Mouse (Mus musculus) left cerebral cortex, postnatal 25 days (tissue): ENCODE results near the gene Fadd. TPM values are rescaled to one million over a fixed set of nuclear protein-coding genes. Genes with fewer than 3 reads are reported as not detected.

ENCODE experiments used
- DNase-seq, 2 experiments: peaks; one replicate each; pipeline ENCODE4 v3.0.0; 2022; ENCODE audit warnings: low spot score in 2 of 2, mixed read lengths in 1 of 2
- intact Hi-C: fragments of 180-260 bp; cut with DNase I; formaldehyde crosslinking; loops from one replicate; pipeline ENCODE4 v1.15.1; 2025
- total RNA-seq, 2 experiments: library from RNA; stranded (reverse); gene quantifications; 2 replicates each; pipeline ENCODE4 v1.2.3; 2021

The Fadd gene
- 1 to 10 TPM; 2.1 to 2.2 TPM for total RNA-seq

DNA sequence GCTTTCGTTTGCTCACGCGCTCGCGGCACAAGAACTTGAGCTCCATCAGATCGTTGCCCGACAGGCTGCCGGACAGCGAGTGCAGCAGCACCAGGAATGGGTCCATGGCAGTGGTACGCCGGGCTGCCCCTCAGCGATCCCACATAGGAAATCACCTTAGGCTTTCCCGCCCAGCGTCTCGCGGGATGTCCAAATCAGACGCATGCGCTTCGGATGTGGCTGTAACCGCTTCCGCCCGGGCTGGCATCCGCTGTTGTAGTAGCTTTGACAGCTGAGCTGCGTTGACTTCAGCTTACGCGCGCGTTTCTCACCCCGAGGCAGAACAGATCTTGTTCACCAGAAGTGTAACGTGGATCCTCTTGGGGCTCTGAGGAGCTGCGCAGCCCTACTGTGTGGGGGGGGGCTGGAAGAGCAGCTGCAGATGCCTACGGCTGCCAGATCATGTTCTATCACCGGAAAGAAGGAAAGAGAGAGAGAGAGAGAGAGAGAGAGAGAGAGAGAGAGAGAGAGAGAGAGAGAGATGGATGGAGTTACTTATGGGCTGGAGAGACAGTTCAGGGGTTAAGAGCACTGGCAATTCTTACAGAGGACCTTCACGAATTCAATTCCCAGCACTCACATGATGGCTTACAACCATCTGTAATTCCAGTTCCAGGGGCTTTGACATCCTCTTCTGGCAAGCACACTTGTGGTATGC is at the start of gene Fadd:
Gene Fadd (minus strand): TSS at position 180 of the 697 bp plus-strand sequence.
- DNase-seq, result peak; percentile 95 to 96
- intact Hi-C loops, result loop anchor here (10.0 kb wide), 1 partner anchor 508 kb away; no protein-coding TSS in a partner anchor

DNA sequence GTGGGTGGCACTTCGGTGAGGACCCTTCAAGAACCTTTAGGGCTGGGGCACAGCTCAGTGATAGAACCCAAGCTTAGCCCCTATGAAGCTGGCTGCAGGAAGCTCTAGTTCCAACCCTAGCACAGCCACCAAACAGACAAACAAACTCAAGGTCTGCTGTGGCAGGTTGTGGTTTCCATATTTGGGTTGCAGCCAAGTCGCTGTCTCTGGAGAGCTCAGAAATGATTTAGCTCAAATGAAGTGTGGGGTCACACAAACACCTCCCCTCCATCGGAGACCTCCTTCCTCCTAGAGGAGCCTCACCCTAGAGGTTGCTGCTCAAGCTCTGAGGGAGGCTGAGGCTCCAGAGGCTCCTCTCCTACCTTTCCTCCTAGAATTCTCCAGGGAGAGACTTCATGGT is 48.4 kb upstream of the Fadd start:
- intact Hi-C loops, result no loop called here
- DNase-seq, result no peak

DNA sequence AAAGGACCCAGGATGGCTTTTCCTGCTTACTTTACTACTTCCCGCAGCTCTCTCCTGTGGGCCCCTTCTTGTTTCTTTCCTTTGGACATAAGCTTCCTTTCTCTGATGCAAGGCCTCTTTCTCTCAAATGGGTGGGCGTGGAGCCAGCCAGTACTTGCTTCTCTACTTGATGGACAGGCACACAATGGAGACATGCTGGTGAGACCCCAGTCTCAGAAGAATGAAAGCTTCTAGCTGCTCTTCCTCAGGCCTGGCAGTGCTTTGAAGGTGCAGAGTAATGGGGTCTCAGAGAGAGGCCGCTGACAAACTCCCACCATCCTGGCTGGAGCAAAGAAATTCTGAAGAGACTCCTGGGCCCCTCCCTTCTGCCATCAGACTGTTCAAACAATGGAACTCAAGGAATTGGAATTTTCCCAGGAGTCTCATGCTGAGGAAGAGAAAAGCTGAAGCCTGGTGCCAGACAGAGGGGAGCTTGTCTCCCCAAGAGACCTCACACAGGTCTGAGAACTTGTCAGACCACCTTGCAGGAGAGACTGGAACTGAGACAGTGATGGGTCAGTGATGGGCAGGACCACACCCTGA is 46.2 kb upstream of the Fadd start:
- DNase-seq, result no peak
- intact Hi-C loops, result no loop called here

DNA sequence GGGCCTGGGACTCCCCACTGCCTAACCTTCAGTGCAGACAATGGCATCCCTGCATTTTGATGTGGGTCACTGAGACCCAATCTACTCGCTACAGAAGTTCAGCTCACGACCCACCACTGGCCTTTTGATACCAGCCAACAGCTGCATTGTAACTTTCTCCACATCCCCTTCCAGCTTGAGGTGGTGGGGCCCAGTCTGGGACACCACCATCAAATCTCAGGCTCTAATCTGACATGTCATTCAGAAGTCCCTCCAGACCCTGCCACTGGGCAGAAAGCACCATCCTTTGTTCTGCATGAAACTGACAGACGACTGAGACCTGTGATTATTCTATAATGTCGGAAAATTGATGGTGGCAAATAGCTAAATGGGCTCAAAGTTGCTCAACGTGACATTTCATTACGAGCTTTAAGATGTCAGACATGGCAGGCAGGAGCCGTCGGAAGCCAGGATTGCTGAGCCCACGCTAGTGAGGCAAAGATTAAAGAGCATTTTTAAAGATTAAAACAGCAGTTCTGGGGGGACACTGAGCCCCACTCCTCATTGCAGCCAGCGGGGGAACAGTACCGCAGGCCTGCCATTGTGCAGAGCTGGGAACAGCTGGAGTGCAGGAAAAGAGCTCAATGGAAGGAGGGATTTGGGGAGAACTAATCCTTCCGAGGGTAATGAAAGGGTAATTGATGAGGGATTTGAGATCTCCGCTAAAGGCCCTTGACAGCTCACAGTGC is 45.5 kb upstream of the Fadd start:
- DNase-seq, result no peak
- intact Hi-C loops, result no loop called here

DNA sequence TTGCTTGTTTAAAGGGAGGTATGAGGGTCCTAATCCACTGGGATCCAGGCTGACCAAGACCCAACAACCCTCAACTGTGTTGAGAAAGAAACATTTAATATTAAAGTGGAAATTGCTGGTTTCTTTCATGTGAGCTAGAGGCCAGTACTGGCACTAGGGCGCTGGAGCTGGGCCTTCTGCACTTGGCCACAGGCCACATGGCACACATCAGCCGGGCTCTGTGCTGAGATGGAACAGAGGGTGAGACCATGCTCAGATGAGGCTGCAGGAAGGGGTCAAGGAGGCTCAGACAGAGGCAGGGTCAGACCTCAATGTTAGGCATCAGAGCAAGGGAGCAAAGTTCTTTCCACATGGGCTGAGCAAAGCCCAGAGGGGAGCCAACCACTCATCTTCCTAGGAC is 43.8 kb upstream of the Fadd start:
- DNase-seq, result peak in 1 of 2 experiments; percentile 6
- intact Hi-C loops, result no loop called here

DNA sequence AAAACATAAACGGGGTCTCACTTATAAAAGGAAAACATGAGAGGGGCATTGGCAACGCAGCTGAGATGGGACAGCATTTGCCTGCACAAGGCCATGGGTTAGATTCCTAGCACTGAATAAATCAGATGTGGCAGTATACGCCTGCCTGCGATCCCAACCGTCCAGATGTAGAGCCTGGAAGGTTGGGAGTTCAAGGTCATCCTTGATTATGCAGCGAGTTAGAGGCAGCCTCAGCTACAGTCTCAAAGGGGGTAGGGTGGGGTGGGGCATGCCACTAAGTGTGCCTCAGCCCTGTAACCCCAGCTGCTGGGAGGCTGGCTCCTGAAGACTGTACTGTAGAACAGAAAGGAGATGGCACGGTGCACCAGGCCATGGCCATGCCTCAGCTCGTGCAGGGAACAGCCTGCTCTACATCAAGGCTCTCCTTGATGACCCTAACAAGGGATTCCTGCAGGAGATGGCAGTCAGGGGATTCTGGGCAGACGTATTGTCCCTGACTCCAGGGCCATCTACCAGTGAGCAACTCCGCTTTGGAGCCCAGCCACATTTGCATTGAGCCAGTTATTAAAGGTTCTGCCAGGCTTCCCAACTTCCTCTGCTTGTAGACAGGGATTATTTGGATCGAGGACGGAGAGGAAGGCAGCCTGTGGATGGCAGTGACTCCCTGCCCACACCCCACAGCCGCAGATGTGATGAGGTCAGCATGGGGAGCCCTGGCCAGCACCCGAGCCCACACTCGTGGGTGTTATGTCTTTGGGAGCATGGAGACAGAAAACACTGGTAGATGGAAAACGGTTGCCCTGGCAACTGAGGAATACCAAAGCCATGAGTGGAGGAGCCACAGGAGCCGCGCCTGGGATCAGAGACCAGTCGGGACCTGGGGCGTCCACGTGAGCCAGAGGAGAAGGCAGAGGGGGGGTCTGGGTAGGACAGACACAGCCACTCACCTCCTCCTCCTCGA is 38.7 kb upstream of the Fadd start:
- intact Hi-C loops, result no loop called here
- DNase-seq, result peak; percentile 28 to 38

DNA sequence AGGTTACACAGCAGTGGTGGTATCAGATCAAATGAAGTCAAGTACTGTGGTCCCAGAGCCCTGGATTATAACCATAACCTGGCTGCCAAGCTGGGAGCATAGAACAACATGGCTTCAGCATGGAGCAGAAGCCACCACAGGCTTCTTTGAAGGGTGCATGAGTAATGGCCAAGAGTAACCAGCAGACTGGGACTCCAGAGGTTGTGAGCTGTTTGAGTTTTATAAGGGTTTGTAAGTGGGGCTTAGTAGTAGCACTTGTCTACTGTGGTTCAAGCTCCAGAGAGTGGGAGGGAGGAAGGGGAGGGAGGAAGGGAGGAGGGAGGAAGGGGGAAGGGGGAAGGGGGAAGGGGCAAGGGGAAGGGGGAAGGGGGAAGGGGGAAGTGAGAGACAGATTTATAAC is 38.1 kb upstream of the Fadd start:
- intact Hi-C loops, result no loop called here
- no peak for DNase-seq

DNA sequence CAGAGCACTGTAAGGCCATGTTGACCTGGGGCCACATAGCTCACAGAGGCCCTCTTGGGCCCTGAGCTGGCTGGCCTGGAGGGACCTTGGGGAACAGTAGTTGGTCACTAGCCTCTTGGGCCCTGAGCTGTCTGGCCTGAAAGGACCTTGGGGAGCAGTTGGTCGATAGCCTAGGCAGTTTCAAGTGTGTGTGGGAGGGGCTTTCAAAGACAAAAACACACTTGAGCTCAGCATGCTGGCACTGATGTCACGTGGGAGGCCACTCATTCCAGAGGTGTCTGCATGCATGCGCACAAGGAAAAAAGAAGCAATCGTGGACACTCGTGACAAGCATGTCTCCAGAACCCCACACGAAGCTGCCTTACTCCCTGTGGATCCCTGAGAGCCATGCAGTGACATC is 33.1 kb upstream of the Fadd start:
- no peak for DNase-seq
- intact Hi-C loops, result no loop called here

DNA sequence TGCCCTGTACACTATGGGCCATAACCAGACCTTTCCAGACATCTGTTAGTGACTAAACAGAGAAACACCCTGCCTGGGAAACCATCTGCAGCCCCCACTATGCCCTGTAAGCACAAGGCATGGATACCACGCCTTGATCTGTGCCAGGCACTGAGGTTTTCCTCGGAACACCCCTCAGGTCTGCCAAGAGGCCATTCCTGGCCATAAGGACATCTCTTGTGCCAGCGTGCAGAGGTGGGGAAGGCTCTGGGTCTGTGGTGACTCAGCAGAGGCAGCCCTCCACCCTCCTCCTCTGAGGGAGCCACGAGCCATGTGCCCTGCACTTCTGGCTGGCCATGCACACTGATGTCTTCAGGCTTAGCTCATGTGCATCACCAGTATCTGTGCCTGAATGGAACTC is 30.6 kb upstream of the Fadd start:
- intact Hi-C loops, result no loop called here
- no peak for DNase-seq

DNA sequence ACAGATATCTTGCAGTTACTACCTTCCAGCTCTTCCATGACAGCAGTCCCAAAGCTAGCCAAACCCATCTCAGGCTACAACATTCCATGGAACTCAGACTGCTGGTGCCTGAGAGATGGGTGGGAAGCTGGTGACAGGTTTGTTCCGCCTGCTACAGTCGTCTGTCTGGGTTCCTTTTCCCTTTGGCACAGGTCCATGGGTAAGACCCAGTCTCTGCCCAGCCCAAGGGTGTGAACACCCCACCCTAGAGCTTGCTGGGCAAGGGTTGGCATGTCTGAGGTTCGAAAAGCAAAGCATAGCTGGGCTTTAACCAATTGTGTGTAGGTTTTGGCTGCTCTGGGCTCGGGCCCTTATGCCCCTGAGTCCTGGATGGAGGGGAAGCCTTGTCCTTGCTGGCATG is 30.1 kb upstream of the Fadd start:
- no peak for DNase-seq

DNA sequence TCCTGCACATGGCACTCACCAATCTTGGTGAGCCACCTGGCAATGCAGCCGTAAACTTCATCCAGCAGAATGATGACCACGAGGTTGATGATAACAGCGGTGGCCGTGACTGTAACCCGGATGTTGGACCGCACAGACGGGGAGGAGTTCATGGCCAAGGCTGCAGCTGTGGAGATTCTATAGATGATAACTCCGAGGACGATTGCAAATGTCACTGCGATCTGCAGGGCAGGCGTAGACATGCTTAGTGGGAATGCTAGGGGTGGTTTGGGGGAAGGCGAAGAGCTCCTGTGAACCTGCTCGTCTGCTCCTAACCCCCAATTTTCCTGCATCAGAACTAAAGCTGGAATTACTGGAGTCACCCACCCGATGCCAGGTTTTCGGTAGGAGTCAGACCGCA is 29.3 kb upstream of the Fadd start:
- intact Hi-C loops, result no loop called here
- DNase-seq, result no peak

More for the DNA sequence above, 30.1 kb upstream of the Fadd start:
- intact Hi-C loops, result no loop called here

DNA sequence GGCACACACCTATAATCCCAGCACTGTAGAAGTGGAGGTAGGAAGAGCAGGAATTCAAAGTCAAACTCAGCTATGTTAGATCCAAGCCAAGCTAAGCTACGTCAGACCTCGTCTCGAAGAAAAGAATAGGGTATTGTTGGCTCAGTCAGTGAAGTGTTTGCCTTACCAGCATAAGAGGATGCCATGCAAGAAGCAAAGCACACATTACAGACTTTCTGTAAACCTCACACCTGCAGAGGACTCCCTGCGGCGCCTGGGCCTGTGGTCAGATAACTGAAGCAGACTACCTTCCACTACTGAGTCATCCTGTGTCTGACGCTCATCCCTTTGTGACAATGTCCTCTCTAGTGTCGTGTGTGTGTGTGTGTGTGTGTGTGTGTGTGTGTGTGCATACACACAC is 27.3 kb upstream of the Fadd start:
- no peak for DNase-seq
- intact Hi-C loops, result no loop called here

DNA sequence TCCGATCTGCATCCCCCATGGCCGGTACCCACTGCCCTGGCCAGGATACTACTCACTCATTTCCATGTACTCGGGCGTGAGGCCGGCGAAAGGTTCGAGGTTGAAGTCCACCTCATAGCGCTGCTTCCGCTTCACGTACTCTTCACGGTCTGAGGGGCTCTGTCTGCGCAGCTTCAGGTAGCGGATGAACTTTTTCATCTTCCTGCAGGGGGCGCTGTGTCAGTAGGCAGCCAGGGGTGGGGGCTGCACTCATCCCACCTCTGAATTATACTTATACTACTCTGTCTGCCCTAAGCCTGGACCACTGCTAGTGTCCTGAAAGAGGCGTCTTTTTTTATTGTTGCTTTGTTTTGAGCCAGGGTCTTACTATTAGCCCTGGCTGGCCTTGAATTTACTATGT is 25.6 kb upstream of the Fadd start:
- intact Hi-C loops, result no loop called here
- DNase-seq, result no peak

DNA sequence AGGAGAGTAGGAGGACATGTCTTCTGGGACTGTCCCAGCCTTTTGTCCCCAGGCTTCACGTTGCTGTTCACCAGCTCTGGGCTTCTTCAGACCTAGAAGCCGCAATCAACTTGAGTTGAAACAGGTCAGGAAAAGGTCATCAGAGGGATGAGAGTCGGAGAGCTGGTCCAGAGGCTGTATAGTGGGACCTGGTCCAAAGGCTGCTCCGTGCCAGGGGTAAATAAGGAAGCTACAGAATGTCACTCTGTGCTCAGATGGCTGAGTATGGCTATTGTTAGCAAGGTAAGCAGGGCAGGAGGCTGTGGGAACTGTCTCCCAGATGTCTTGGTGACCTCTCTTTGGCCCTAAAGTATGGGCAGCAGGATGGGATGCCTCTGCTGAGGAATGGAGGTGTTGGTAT is 22.5 kb upstream of the Fadd start:
- no peak for DNase-seq
- intact Hi-C loops, result no loop called here

DNA sequence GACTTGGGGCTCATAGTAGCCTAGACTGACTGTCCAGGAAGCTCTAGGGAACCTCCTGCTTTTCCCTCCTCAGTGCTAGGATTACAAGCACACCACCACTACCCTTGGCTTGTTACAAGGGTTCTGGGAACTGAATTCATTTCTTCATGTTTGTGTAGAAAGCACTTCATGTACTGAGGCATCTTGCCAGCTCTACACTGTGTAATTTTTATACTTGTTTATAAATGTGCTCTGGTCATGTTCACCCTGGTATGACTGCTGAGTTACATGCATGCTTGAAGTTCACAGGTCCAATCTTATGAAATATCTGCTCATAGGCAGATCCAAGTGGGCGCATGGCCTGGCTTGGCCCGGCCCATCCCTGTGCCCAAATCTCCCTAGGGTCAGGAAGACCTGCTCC is 22.0 kb upstream of the Fadd start:
- no peak for DNase-seq
- intact Hi-C loops, result no loop called here

DNA sequence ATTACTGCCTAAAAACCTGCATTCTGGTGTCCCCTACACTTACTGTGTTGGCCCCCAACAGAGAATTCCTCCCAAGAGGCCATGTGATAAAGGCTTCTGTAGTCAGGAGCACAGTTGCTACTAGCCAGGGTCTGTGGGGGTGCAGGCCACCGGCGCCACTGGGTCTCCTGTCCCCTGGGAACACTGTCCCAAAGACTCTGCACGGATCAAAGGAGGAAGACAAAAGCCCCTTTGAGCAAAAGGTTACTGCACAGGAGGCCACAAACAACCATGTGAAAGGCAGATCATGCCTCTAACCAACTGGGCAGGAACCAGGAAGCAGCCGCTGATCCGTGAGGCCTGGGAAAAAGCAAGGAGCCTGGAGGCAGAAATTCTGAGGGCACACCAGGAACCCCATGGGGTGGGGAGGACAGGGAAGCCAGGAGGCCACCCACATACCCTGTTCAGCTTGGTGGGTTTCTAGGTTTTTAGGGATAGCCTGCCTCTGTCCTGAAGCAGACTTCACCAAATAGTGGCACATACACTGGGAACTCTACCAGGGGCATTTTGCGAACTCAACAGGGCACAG is 18.2 kb upstream of the Fadd start:
- intact Hi-C loops, result no loop called here
- no peak for DNase-seq

DNA sequence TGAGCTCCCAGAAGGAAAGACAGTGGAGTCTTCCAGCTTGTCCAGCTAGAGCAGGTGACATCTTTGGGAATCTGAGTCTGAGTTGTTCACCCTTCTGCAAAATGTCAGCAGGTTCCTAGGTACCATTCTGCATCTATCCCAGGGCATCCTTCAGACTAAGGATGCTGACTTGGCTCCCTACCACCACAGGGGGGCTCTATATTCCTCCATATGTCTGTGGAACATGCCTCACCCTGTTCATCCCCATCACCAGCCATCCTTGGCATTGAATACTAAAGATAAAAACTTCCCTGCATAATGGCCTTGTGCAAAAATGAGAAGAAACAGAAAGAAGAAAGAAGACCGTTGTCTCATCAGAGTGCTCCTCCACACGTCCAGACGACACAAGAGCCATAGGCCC is 7.2 kb upstream of the Fadd start:
- intact Hi-C loops, result loop anchor here (10.0 kb wide), 1 partner anchor 515 kb away; no protein-coding TSS in a partner anchor
- peak in 1 of 2 experiments; percentile 21 for DNase-seq

DNA sequence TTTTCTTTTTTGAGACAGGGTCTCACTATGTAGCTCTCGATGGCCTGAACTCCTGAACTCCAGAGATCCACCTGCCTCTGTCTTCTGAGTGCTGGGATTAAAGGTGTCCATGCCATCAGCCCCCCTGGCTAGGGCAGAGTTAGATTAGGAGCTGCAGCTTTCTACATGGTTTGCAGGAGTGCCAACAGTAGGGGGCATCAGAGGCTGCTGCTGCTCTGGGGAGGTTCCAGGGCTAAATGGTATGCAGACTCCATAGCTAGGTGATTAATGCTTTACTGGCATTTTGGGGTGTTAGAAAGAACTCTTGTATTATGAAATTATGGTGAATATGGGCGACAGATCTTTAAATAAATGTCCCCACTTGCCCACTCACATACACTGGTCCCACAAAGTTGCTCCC is 5.0 kb upstream of the Fadd start:
- intact Hi-C loops, result loop anchor here (1.0 to 10.0 kb wide), 2 partner anchors 189 to 512 kb away; no protein-coding TSS in a partner anchor
- peak; percentile 30 to 62 for DNase-seq

DNA sequence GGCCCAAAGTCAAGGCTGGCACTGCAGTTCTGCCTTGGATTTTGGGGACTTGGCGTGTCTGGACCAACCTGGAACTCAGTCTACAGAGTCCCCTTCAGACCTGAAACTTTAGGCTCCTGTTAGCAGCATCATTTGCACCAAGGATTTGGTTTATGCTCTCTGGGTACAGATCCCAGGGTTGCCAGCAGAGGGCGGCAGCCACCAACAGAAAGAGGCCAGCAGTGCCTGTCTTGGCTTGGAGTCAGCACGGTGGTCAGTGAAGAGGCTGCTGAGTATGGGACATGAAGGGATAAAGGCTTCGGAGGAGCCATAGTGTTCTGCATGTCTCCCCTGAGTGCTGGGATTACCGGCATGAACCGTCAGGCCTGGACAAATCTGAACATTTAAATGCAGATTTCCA is 3.4 kb upstream of the Fadd start:
- DNase-seq, result peak; percentile 51 to 63
- intact Hi-C loops, result loop anchor here (1.0 to 10.0 kb wide), 2 partner anchors 309 to 511 kb away; no protein-coding TSS in a partner anchor
